Comparison of ENCODE assay signal across 15 mouse cellular contexts in genomic region chr14:76478616-76479015, GRCm38 (mm10).
DNase-seq lines count a peak whose midpoint lies in the region; ATAC-seq and TF ChIP-seq lines count a peak whose summit lies in the region.
"Had no signal": no experiment of that assay in that cellular context is flagged by ENCODE, and none has a peak within 500 bp of the region (broad histone marks: within the 10 kb centered on the region; RNA-seq: fewer than 3 reads in every experiment).

No protein-coding gene starts in this region.

- no peak for TF ChIP-seq POLR2A in testis, adult 2 months (IDR thresholded peaks at IDR 0.05; ENCODE audit: control insufficient read depth, low read depth, low read length)

- no peak overlapping the region; the same call in 1 of the 2 replicates for H3K4me2 ChIP-seq in heart, embryonic 12.5 days
- H3K4me2 ChIP-seq: embryonic facial prominence, embryonic 13.5 days had no signal

- no peak overlapping the region for H3K4me3 ChIP-seq in heart, embryonic 12.5 days
- H3K4me3 ChIP-seq in testis, adult 2 months (ENCODE audit: control insufficient read depth, low read depth, low read length), result peak overlapping the region; percentile 59
- no peak overlapping the region for H3K4me3 ChIP-seq in forebrain, embryonic 10.5 days
- H3K4me3 ChIP-seq: embryonic facial prominence, embryonic 13.5 days had no signal

- no peaks in the 10 kb centered on the region for H3K27me3 ChIP-seq in heart, embryonic 12.5 days (replicated peaks)
- H3K27me3 ChIP-seq in testis, adult 2 months (ENCODE audit: control insufficient read depth, insufficient read depth, low read length), result no peaks in the 10 kb centered on the region
- no peaks in the 10 kb centered on the region for H3K27me3 ChIP-seq in forebrain, embryonic 10.5 days (ENCODE audit: poor library complexity, severe bottlenecking)
- H3K27me3 ChIP-seq: embryonic facial prominence, embryonic 13.5 days had no signal

- no peak overlapping the region for H3K9ac ChIP-seq in heart, embryonic 12.5 days
- H3K9ac ChIP-seq: embryonic facial prominence, embryonic 13.5 days; liver, embryonic 14.5 days had no signal

- intact Hi-C loops in heart, postnatal 25 days (cut with DNase I), result loop anchor here (1.0 to 10.0 kb wide), 2 partner anchors 533 to 604 kb away; no protein-coding TSS in a partner anchor

- H3K9me3 ChIP-seq in heart, embryonic 12.5 days (replicated peaks), result no peaks in the 10 kb centered on the region
- no peaks in the 10 kb centered on the region for H3K9me3 ChIP-seq in forebrain, embryonic 10.5 days
- H3K9me3 ChIP-seq: embryonic facial prominence, embryonic 13.5 days had no signal

- H3K27ac ChIP-seq in heart, embryonic 12.5 days (ENCODE audit: poor library complexity, severe bottlenecking), result no peak overlapping the region
- peak overlapping the region; percentile 83 for H3K27ac ChIP-seq in testis, adult 2 months (ENCODE audit: control insufficient read depth, insufficient read depth, low read depth, low read length)
- H3K27ac ChIP-seq in forebrain, embryonic 10.5 days, result no peak overlapping the region
- H3K27ac ChIP-seq: embryonic facial prominence, embryonic 13.5 days; liver, embryonic 14.5 days had no signal

- H3K36me3 ChIP-seq in heart, embryonic 12.5 days, result no peaks in the 10 kb centered on the region
- no peaks in the 10 kb centered on the region for H3K36me3 ChIP-seq in testis, adult 2 months (ENCODE audit: control insufficient read depth, insufficient read depth, low read length)
- no peaks in the 10 kb centered on the region for H3K36me3 ChIP-seq in forebrain, embryonic 10.5 days (replicated peaks)
- H3K36me3 ChIP-seq: embryonic facial prominence, embryonic 13.5 days had no signal

- ATAC-seq in heart, embryonic 12.5 days (ENCODE audit: insufficient number of reproducible peaks, low FRiP score), result peak; percentile 67
- ATAC-seq: forebrain, embryonic 14.5 days; inflammation-experienced regulatory T-cells, adult 6 months had no signal

- DNase-seq in heart, postnatal 25 days (ENCODE audit: low spot score), result no peak
- no peak for DNase-seq in testis, postnatal 10 days (ENCODE audit: low spot score)
- DNase-seq in adipocyte (ENCODE audit: low spot score), result peak; percentile 34
- no peak for DNase-seq in forebrain, embryonic 10.5 days (ENCODE audit: extremely low spot score, low spot score)
- no peak for DNase-seq in yolk sac, embryonic 10.5 days (ENCODE audit: low spot score)
- DNase-seq in left cerebral cortex, adult 9 months (ENCODE audit: low spot score in 2 of 2), result no peak
- DNase-seq: cerebellum, adult 9-11 months; gastrocnemius, postnatal 36 days; heart, postnatal 14 days had no signal

- no peak for TF ChIP-seq CTCF in testis, adult 2 months (IDR thresholded peaks at IDR 0.05; ENCODE audit: control insufficient read depth, insufficient read depth, insufficient replicate concordance, low read depth, low read length)

- 38% methylated on average over 6 of the region's 6 CpGs for WGBS in heart, embryonic 12.5 days
- WGBS in forebrain, embryonic 10.5 days, result 56% methylated on average over 6 of the region's 6 CpGs

- H3K4me1 ChIP-seq in heart, embryonic 12.5 days (replicated peaks), result peaks cover 27% of the 10 kb centered on the region
- H3K4me1 ChIP-seq in testis, adult 2 months (ENCODE audit: control insufficient read depth, insufficient read depth, low read length), result peaks cover 21% of the 10 kb centered on the region
- peaks cover 12% of the 10 kb centered on the region for H3K4me1 ChIP-seq in forebrain, embryonic 10.5 days
